Mouse (Mus musculus): ENCODE measurements around the gene Rrnad1.

DNA sequence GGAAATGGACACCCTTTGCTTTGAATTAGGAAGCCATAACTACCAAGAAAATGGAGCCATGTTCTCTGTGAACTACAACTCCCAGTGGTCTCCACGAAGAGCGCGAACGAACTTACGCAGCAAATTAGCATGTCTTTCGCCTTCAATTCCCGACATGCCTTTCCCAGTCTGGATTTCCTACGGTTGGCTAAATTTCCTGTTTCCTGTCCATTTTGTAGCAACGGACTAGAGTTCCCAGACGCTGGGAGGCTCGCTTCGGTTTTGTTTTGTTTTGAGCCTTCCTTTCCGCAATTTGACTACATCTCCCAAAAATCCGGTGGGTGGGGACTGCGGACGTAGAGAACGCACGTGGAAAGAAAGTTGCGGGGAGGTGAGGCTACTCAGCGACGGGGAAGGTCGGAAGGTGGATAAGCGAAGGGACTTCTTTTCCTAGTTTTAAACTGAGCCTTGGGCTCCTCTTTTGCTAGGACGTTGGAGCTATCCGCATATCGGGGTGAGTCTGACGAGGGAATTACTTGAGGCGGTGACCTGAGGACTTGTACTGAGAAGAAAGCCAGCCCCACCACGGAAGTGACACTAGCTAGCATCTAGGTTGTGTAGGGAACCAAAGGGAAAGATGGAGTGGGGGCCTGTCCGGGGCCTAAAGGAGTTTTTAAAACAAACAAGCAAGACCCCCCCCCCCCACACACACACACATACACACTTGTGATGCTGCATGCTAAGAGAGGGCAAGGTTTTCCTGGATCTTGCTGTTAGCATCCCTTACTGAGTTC, 11.0 kb downstream of the Rrnad1 start, which contains the start of gene Mrpl24:
- TF ChIP-seq CTCF (IDR thresholded peaks at IDR 0.05; ENCODE audit: control insufficient read depth, insufficient read depth, insufficient read length) = no peak
- no peak for TF ChIP-seq USF1 (IDR thresholded peaks at IDR 0.05; ENCODE audit: low read depth)
- no peak for TF ChIP-seq FOSL1 (IDR thresholded peaks at IDR 0.05; ENCODE audit: insufficient read depth, low read length, poor library complexity, severe bottlenecking)
- no peak for TF ChIP-seq MAX (IDR thresholded peaks at IDR 0.05)
- no peak for TF ChIP-seq MYOD1 (IDR thresholded peaks at IDR 0.05; ENCODE audit: control insufficient read depth, insufficient read length, low read depth)
- no peak for TF ChIP-seq CEBPB (IDR thresholded peaks at IDR 0.05; ENCODE audit: low read depth)
